Mouse (Mus musculus) left cerebral cortex, adult 18-20 months (tissue): ENCODE data around the gene Gps1. TPM values are rescaled to one million over a fixed set of nuclear protein-coding genes. Genes with fewer than 3 reads are reported as not detected.

ENCODE experiments used
- total RNA-seq, 2 experiments: library from RNA; stranded (reverse); gene quantifications; 2 replicates each; pipeline ENCODE4 v1.2.3; 2021

Gps1 gene
- total RNA-seq, 2 experiments from 2014 or later = 148 to 152 TPM

Other genes with a start within 250 kb of the Gps1 start
- 10 to 100 TPM; 74.9 to 77.0 TPM for gene Mcrip1, start 234.5 kb upstream of the Gps1 start, total RNA-seq
- gene Ppp1r27, start 233.1 kb upstream of the Gps1 start, total RNA-seq = not detected
- gene P4hb, start 211.0 kb upstream of the Gps1 start, total RNA-seq = 100 to 1,000 TPM; 127 to 129 TPM
- 100 to 1,000 TPM; 310 to 324 TPM for gene Arhgdia, start 202.6 kb upstream of the Gps1 start, total RNA-seq
- gene Alyref, start 185.9 kb upstream of the Gps1 start, total RNA-seq = 10 to 100 TPM; 60.8 to 62.9 TPM
- 10 to 100 TPM; 95.1 to 98.8 TPM for gene Anapc11, start 185.9 kb upstream of the Gps1 start, total RNA-seq
- gene Npb, start 175.8 kb upstream of the Gps1 start, total RNA-seq = 1 to 10 TPM in 1 of 2 experiments, not detected in 1; 1.3 TPM
- gene Pcyt2, start 166.3 kb upstream of the Gps1 start, total RNA-seq = 100 to 1,000 TPM; 124 to 136 TPM
- gene Sirt7, start 159.0 kb upstream of the Gps1 start, total RNA-seq = 10 to 100 TPM; 34.9 to 38.6 TPM
- gene Mafg, start 150.7 kb upstream of the Gps1 start, total RNA-seq = 10 to 100 TPM; 86.8 to 94.3 TPM
- gene Pycr1, start 140.5 kb upstream of the Gps1 start, total RNA-seq = 1 to 10 TPM; 1.0 to 1.6 TPM
- gene Myadml2, start 136.1 kb upstream of the Gps1 start, total RNA-seq = 1 to 10 TPM; 7.3 to 8.2 TPM
- gene Notum, start 123.1 kb upstream of the Gps1 start, total RNA-seq = 1 to 10 TPM; 2.7 to 5.0 TPM
- gene Aspscr1, start 111.3 kb upstream of the Gps1 start, total RNA-seq = 10 to 100 TPM; 51.1 to 57.7 TPM
- 10 to 100 TPM; 19.7 to 20.8 TPM for gene Cenpx, start 70.5 kb upstream of the Gps1 start, total RNA-seq
- 10 to 100 TPM; 53.0 to 56.2 TPM for gene Lrrc45, start 70.3 kb upstream of the Gps1 start, total RNA-seq
- gene Rac3, start 62.8 kb upstream of the Gps1 start, total RNA-seq = 10 to 100 TPM; 28.9 to 38.6 TPM
- 10 to 100 TPM in 1 of 2 experiments, 1 to 10 TPM in 1; 8.5 to 11.9 TPM for gene Dcxr, start 57.0 kb upstream of the Gps1 start, total RNA-seq
- 1 to 10 TPM; 1.7 to 2.9 TPM for gene Cbr2, start 52.2 kb upstream of the Gps1 start, total RNA-seq
- gene Hmga1b, start 21.5 kb upstream of the Gps1 start, total RNA-seq = 10 to 100 TPM; 31.4 to 50.3 TPM
- 10 to 100 TPM; 53.1 to 56.6 TPM for gene Rfng, start 65 bp upstream of the Gps1 start, total RNA-seq
- gene Dus1l, start 12.1 kb downstream of the Gps1 start, total RNA-seq = 10 to 100 TPM; 40.2 to 44.9 TPM
- gene Fasn, start 40.3 kb downstream of the Gps1 start, total RNA-seq = 100 to 1,000 TPM; 159 to 179 TPM
- 1 to 10 TPM; 7.2 to 9.3 TPM for gene Ccdc57, start 148.6 kb downstream of the Gps1 start, total RNA-seq
- 1 to 10 TPM; 3.9 to 4.0 TPM for gene Slc16a3, start 164.2 kb downstream of the Gps1 start, total RNA-seq
- gene Csnk1d, start 207.1 kb downstream of the Gps1 start, total RNA-seq = 100 to 1,000 TPM; 117 to 135 TPM